Mouse (Mus musculus): ENCODE measurements around the gene Actr3b.

GRCm38 (mm10) chr5:25866201-25866600, 106.4 kb downstream of the Actr3b start:
- TF ChIP-seq CTCF (IDR thresholded peaks at IDR 0.05; ENCODE audit: extremely low read depth, insufficient read depth, low read length) (no peak), POLR2A (IDR thresholded peaks at IDR 0.05; ENCODE audit: extremely low read depth, insufficient read depth, low read length) (no peak)
